Mouse (Mus musculus) T-cell, adult 66 days (primary cell): ENCODE results near the gene Krtcap2. TPM values are rescaled to one million over a fixed set of nuclear protein-coding genes. Genes with fewer than 3 reads are reported as not detected.

Source experiments
- total RNA-seq, 2 experiments: library from RNA; stranded (reverse); gene quantifications; 3 replicates in 1 of 2; 4 replicates in 1 of 2; pipeline ENCODE4 v1.2.4; 2023

The Krtcap2 gene
- 100 to 1,000 TPM; 100 to 110 TPM for total RNA-seq

GRCm38 (mm10) chr3:89245688-89246171 is at the start of gene Krtcap2:
Gene Krtcap2 (plus strand): TSS chr3:89245966.

GRCm38 (mm10) chr3:89202253-89203141 is 43.3 kb upstream of the Krtcap2 start, which contains the start of gene Gba:
Gene Gba (plus strand): TSS chr3:89202928.

GRCm38 (mm10) chr3:89214681-89215411 is 30.9 kb upstream of the Krtcap2 start, which contains the start of gene Thbs3:
Gene Thbs3 (plus strand): TSS chr3:89215180.

GRCm38 (mm10) chr3:89226900-89227299 is 18.9 kb upstream of the Krtcap2 start, which contains the start of gene Mtx1:
Gene Mtx1 (minus strand): TSS chr3:89227088.

GRCm38 (mm10) chr3:89228836-89229235 is 16.9 kb upstream of the Krtcap2 start, which contains the start of gene Muc1:
Gene Muc1 (plus strand): TSS chr3:89229057.

GRCm38 (mm10) chr3:89246261-89247100 is 715 bp downstream of the Krtcap2 start, which contains the start of gene Trim46:
Gene Trim46 (minus strand): TSS chr3:89246309.

GRCm38 (mm10) chr3:89259076-89259475 is 13.3 kb downstream of the Krtcap2 start, which contains the start of gene Dpm3:
Gene Dpm3 (plus strand): TSS chr3:89259358.

GRCm38 (mm10) chr3:89270051-89270755 is 24.4 kb downstream of the Krtcap2 start, which contains the start of gene Slc50a1:
Gene Slc50a1 (minus strand): TSS chr3:89270570.

GRCm38 (mm10) chr3:89280606-89281511 is 35.1 kb downstream of the Krtcap2 start, which contains the start of gene Efna1:
Gene Efna1 (minus strand): TSS chr3:89281142.

Other genes starting within 250 kb of the Krtcap2 start
- 10 to 100 TPM; 61.7 to 65.0 TPM for gene Rusc1, start 152.7 kb upstream of the Krtcap2 start, total RNA-seq
- gene Gm43738, start 144.9 kb upstream of the Krtcap2 start, total RNA-seq, result under 1 TPM in 1 of 2 experiments, not detected in 1; 0.26 TPM
- 10 to 100 TPM; 32.7 to 40.2 TPM for gene Fdps, start 144.0 kb upstream of the Krtcap2 start, total RNA-seq
- gene Pklr, start 109.8 kb upstream of the Krtcap2 start, total RNA-seq, result under 1 TPM; 0.74 to 0.96 TPM
- 10 to 100 TPM; 11.3 to 14.4 TPM for gene Hcn3, start 85.8 kb upstream of the Krtcap2 start, total RNA-seq
- gene Clk2, start 81.2 kb upstream of the Krtcap2 start, total RNA-seq, result 100 to 1,000 TPM; 123 to 131 TPM
- 100 to 1,000 TPM; 159 to 177 TPM for gene Scamp3, start 68.5 kb upstream of the Krtcap2 start, total RNA-seq
- 100 to 1,000 TPM; 178 to 181 TPM for gene Fam189b, start 62.8 kb upstream of the Krtcap2 start, total RNA-seq
- gene Gba, start 43.0 kb upstream of the Krtcap2 start, total RNA-seq, result 10 to 100 TPM; 64.0 to 68.6 TPM
- 1 to 10 TPM; 3.4 to 6.3 TPM for gene Thbs3, start 30.8 kb upstream of the Krtcap2 start, total RNA-seq
- 10 to 100 TPM; 85.4 to 95.2 TPM for gene Mtx1, start 18.9 kb upstream of the Krtcap2 start, total RNA-seq
- gene Muc1, start 16.9 kb upstream of the Krtcap2 start, total RNA-seq, result under 1 TPM in 1 of 2 experiments, not detected in 1; 0.87 TPM
- 1 to 10 TPM; 1.6 to 2.3 TPM for gene Trim46, start 343 bp downstream of the Krtcap2 start, total RNA-seq
- gene Dpm3, start 13.4 kb downstream of the Krtcap2 start, total RNA-seq, result 10 to 100 TPM; 68.1 to 70.0 TPM
- gene Slc50a1, start 24.6 kb downstream of the Krtcap2 start, total RNA-seq, result 100 to 1,000 TPM in 1 of 2 experiments, 10 to 100 TPM in 1; 98.1 to 113 TPM
- gene Efna1, start 35.2 kb downstream of the Krtcap2 start, total RNA-seq, result not detected
- not detected for gene Efna3, start 77.0 kb downstream of the Krtcap2 start, total RNA-seq
- not detected for gene Efna4, start 92.1 kb downstream of the Krtcap2 start, total RNA-seq
- gene Adam15, start 104.0 kb downstream of the Krtcap2 start, total RNA-seq, result 10 to 100 TPM; 11.4 to 12.0 TPM
- not detected for gene Dcst2, start 116.0 kb downstream of the Krtcap2 start, total RNA-seq
- gene Dcst1, start 119.3 kb downstream of the Krtcap2 start, total RNA-seq, result under 1 TPM in 1 of 2 experiments, not detected in 1; 0.76 TPM
- 100 to 1,000 TPM in 1 of 2 experiments, 10 to 100 TPM in 1; 98.0 to 107 TPM for gene Zbtb7b, start 148.8 kb downstream of the Krtcap2 start, total RNA-seq
- gene Lenep, start 156.8 kb downstream of the Krtcap2 start, total RNA-seq, result under 1 TPM in 1 of 2 experiments, not detected in 1; 0.89 TPM
- 10 to 100 TPM; 34.1 to 34.4 TPM for gene Flad1, start 165.9 kb downstream of the Krtcap2 start, total RNA-seq
- 10 to 100 TPM in 1 of 2 experiments, 1 to 10 TPM in 1; 6.3 to 11.8 TPM for gene Cks1b, start 172.4 kb downstream of the Krtcap2 start, total RNA-seq
- 10 to 100 TPM; 87.6 to 92.3 TPM for gene Shc1, start 172.5 kb downstream of the Krtcap2 start, total RNA-seq
- gene Pygo2, start 184.2 kb downstream of the Krtcap2 start, total RNA-seq, result 10 to 100 TPM; 45.5 to 46.1 TPM
- gene Pbxip1, start 190.7 kb downstream of the Krtcap2 start, total RNA-seq, result 100 to 1,000 TPM; 100 to 101 TPM
- 10 to 100 TPM in 1 of 2 experiments, 1 to 10 TPM in 1; 6.2 to 11.9 TPM for gene Pmvk, start 208.6 kb downstream of the Krtcap2 start, total RNA-seq